In genomic region chrX:8084771-8085259, GRCm38 (mm10) we compare ENCODE assay signal across 14 mouse cellular contexts.
"Had no signal": no experiment of that assay in that cellular context is flagged by ENCODE, and none has a peak within 500 bp of the region (broad histone marks: within the 10 kb centered on the region; RNA-seq: fewer than 3 reads in every experiment).

No protein-coding gene starts in this region.

- H3K4me2 ChIP-seq: lung, embryonic 14.5 days; midbrain, embryonic 12.5 days; neural tube, embryonic 12.5 days had no signal

- H3K27ac ChIP-seq: liver, embryonic 14.5 days; midbrain, embryonic 12.5 days; neural tube, embryonic 12.5 days had no signal

- ATAC-seq: midbrain, embryonic 16.5 days had no signal

- H3K9ac ChIP-seq: liver, embryonic 14.5 days; lung, embryonic 14.5 days; midbrain, embryonic 12.5 days; neural tube, embryonic 12.5 days had no signal

- H3K9me3 ChIP-seq: megakaryocyte, embryonic 14.5 days; midbrain, embryonic 12.5 days; neural tube, embryonic 12.5 days had no signal

- H3K27me3 ChIP-seq: megakaryocyte, embryonic 14.5 days; midbrain, embryonic 12.5 days; neural tube, embryonic 12.5 days had no signal

- DNase-seq: lung, adult 18-20 months; lung, embryonic 14.5 days; lung, postnatal 10 days; lung, postnatal 4 days; midbrain, embryonic 14.5 days; right cerebral cortex, postnatal 14 days; thymus, adult 18-20 months; thymus, postnatal 25 days; thymus, postnatal 4 days had no signal

- H3K4me3 ChIP-seq: megakaryocyte, embryonic 14.5 days; midbrain, embryonic 12.5 days; neural tube, embryonic 12.5 days had no signal

- H3K4me1 ChIP-seq: midbrain, embryonic 12.5 days; neural tube, embryonic 12.5 days had no signal

- H3K36me3 ChIP-seq: midbrain, embryonic 12.5 days; neural tube, embryonic 12.5 days had no signal
